Mouse (Mus musculus) cerebellum, adult 2 months (tissue): ENCODE results near the gene Pax2.

Experiments
- CTCF ChIP-seq: fragments of 200-500 bp; IDR thresholded peaks from 2 replicates; pipeline ENCODE4 v1.5.1; 2011; ENCODE audit warnings: low read depth, mild to moderate bottlenecking, control low read depth, low read length, moderate library complexity, borderline replicate concordance; ENCODE audit not compliant: insufficient read depth
- POLR2A ChIP-seq: fragments of 200-500 bp; IDR thresholded peaks from 2 replicates; pipeline ENCODE4 v1.6.1; 2011; ENCODE audit warnings: low read length, control low read depth, borderline replicate concordance; ENCODE audit not compliant: insufficient read depth

GRCm38 (mm10) chr19:44708885-44709284 lies 47.0 kb upstream of the Pax2 start:
- TF ChIP-seq CTCF: no peak
- TF ChIP-seq POLR2A: no peak
